Mouse (Mus musculus): ENCODE data around the gene Sfxn5.
A peak's percentile ranks its signal among the peaks of the same experiment; 100 is the strongest.

The Sfxn5 gene

GRCm38 (mm10) chr6:85333000-85333669 is at the start of gene Sfxn5:
TSS of gene Sfxn5 (minus strand) at chr6:85333422.
- peak; percentile 78 for ATAC-seq (ENCODE audit: low TSS enrichment)

GRCm38 (mm10) chr6:85382791-85383190 is 49.6 kb upstream of the Sfxn5 start:
- no peak for ATAC-seq (ENCODE audit: low TSS enrichment)

- ATAC-seq (ENCODE audit: low TSS enrichment) = no peak
These were observed 48.4 kb upstream of the Sfxn5 start for GRCm38 (mm10) chr6:85381648-85382020.

- ATAC-seq (ENCODE audit: low TSS enrichment) = no peak
These were observed 47.9 kb upstream of the Sfxn5 start for GRCm38 (mm10) chr6:85380901-85381647.

- ATAC-seq (ENCODE audit: low TSS enrichment) = peak; percentile 93
These were observed 47.1 kb upstream of the Sfxn5 start for GRCm38 (mm10) chr6:85380201-85380900.

GRCm38 (mm10) chr6:85378629-85379028 is 45.4 kb upstream of the Sfxn5 start:
- ATAC-seq (ENCODE audit: low TSS enrichment) = no peak

- ATAC-seq (ENCODE audit: low TSS enrichment) = no peak
These were observed 44.7 kb upstream of the Sfxn5 start for GRCm38 (mm10) chr6:85377876-85378275.

- ATAC-seq (ENCODE audit: low TSS enrichment) = no peak
These were observed 44.0 kb upstream of the Sfxn5 start for GRCm38 (mm10) chr6:85377066-85377734.

- peak; percentile 89 for ATAC-seq (ENCODE audit: low TSS enrichment)
These were observed 41.5 kb upstream of the Sfxn5 start for GRCm38 (mm10) chr6:85374734-85375114.

- peak; percentile 21 for ATAC-seq (ENCODE audit: low TSS enrichment)
These were observed 40.9 kb upstream of the Sfxn5 start, which contains the start of gene Rab11fip5 for GRCm38 (mm10) chr6:85373951-85374733. TSS of gene Rab11fip5 (minus strand) at chr6:85374634.

GRCm38 (mm10) chr6:85373066-85373860 is 40.0 kb upstream of the Sfxn5 start:
- no peak for ATAC-seq (ENCODE audit: low TSS enrichment)

- ATAC-seq (ENCODE audit: low TSS enrichment) = no peak
These were observed 39.3 kb upstream of the Sfxn5 start for GRCm38 (mm10) chr6:85372496-85372895.

GRCm38 (mm10) chr6:85371859-85372405 is 38.7 kb upstream of the Sfxn5 start:
- ATAC-seq (ENCODE audit: low TSS enrichment) = no peak

- no peak for ATAC-seq (ENCODE audit: low TSS enrichment)
These were observed 37.6 kb upstream of the Sfxn5 start for GRCm38 (mm10) chr6:85370666-85371430.

GRCm38 (mm10) chr6:85370041-85370440 is 36.8 kb upstream of the Sfxn5 start:
- no peak for ATAC-seq (ENCODE audit: low TSS enrichment)

GRCm38 (mm10) chr6:85369181-85369860 is 36.1 kb upstream of the Sfxn5 start:
- no peak for ATAC-seq (ENCODE audit: low TSS enrichment)

- 0 out of 2 replicates have a peak, but pooled peaks have one; percentile 17 for ATAC-seq (ENCODE audit: low TSS enrichment)
These were observed 35.5 kb upstream of the Sfxn5 start for GRCm38 (mm10) chr6:85368722-85369121.

GRCm38 (mm10) chr6:85368166-85368565 is 34.9 kb upstream of the Sfxn5 start:
- no peak for ATAC-seq (ENCODE audit: low TSS enrichment)

GRCm38 (mm10) chr6:85366387-85366786 is 33.2 kb upstream of the Sfxn5 start:
- ATAC-seq (ENCODE audit: low TSS enrichment) = no peak
